Mouse (Mus musculus) CH12.LX (cell line): ENCODE results near the gene Ptchd3.

ENCODE experiments used
- CTCF ChIP-seq, 2 experiments: IDR thresholded peaks in 1 of 2; conservative IDR thresholded peaks in 1 of 2; 2 replicates each; pipeline ENCODE4 v1.5.1; 2011 to 2012; ENCODE audit warnings: low read depth in 2 of 2, low read length in 2 of 2, improper control_type of control experiment in 1 of 2, inconsistent platforms in 1 of 2, mild to moderate bottlenecking in 1 of 2, moderate library complexity in 1 of 2
- E2F4 ChIP-seq: IDR thresholded peaks from 2 replicates; pipeline ENCODE4 v1.6.1; 2011; ENCODE audit warnings: low read depth, low read length, improper control_type of control experiment; ENCODE audit not compliant: insufficient replicate concordance
- MAX ChIP-seq: IDR thresholded peaks from 2 replicates; pipeline ENCODE4 v1.6.1; 2011; ENCODE audit warnings: low read length, improper control_type of control experiment
- MAZ ChIP-seq: IDR thresholded peaks from 2 replicates; pipeline ENCODE4 v1.6.1; 2012; ENCODE audit warnings: low read depth, mild to moderate bottlenecking, inconsistent platforms, low read length, improper control_type of control experiment, moderate library complexity
- MEF2A ChIP-seq: IDR thresholded peaks from 2 replicates; pipeline ENCODE4 v1.6.1; 2014; ENCODE audit warnings: low read depth, mild to moderate bottlenecking, inconsistent platforms, low read length, improper control_type of control experiment, borderline replicate concordance
- MYC ChIP-seq: IDR thresholded peaks from 2 replicates; pipeline ENCODE4 v1.6.1; 2011; ENCODE audit warnings: low read depth, mild to moderate bottlenecking, improper control_type of control experiment, low read length
- POLR2A ChIP-seq: IDR thresholded peaks from 2 replicates; pipeline ENCODE4 v1.6.1; 2011; ENCODE audit warnings: low read depth, mild to moderate bottlenecking, improper control_type of control experiment, low read length

GRCm38 (mm10) chr11:121781831-121782230 is 48.2 kb upstream of the Ptchd3 start:
- TF ChIP-seq E2F4 (no peak), MAX (no peak), MAZ (no peak), CTCF (conservative IDR thresholded peaks at IDR 0.05 in 1 of 2, IDR thresholded peaks at IDR 0.05 in 1 of 2; ENCODE audit: low read depth in 2 of 2, low read length in 2 of 2) (no peak), MEF2A (no peak), POLR2A (no peak), MYC (no peak)
